Mouse (Mus musculus): ENCODE results near the gene Alg14.

Alg14 gene

GRCm38 (mm10) chr3:121370301-121370700, 78.7 kb downstream of the Alg14 start:
- DNase-seq = no peak

GRCm38 (mm10) chr3:121370830-121371526, 79.4 kb downstream of the Alg14 start:
- DNase-seq = no peak

- no peak for DNase-seq
Measured at GRCm38 (mm10) chr3:121371527-121372220, 80.1 kb downstream of the Alg14 start.

GRCm38 (mm10) chr3:121373897-121374441, 82.4 kb downstream of the Alg14 start:
- DNase-seq = no peak

GRCm38 (mm10) chr3:121375541-121376129, 84.1 kb downstream of the Alg14 start:
- no peak for DNase-seq

GRCm38 (mm10) chr3:121378708-121379612, 87.4 kb downstream of the Alg14 start:
- no peak for DNase-seq

GRCm38 (mm10) chr3:121379699-121380098, 88.1 kb downstream of the Alg14 start:
- no peak for DNase-seq

- DNase-seq = no peak
Measured at GRCm38 (mm10) chr3:121387471-121388009, 96.0 kb downstream of the Alg14 start.

GRCm38 (mm10) chr3:121389366-121389765, 97.8 kb downstream of the Alg14 start:
- DNase-seq = no peak

GRCm38 (mm10) chr3:121389860-121390530, 98.4 kb downstream of the Alg14 start:
- DNase-seq = no peak

- no peak for DNase-seq
Measured at GRCm38 (mm10) chr3:121390724-121391123, 99.2 kb downstream of the Alg14 start.

- DNase-seq = no peak
Measured at GRCm38 (mm10) chr3:121395588-121396295, 104.2 kb downstream of the Alg14 start.

GRCm38 (mm10) chr3:121396561-121396960, 105.0 kb downstream of the Alg14 start:
- DNase-seq = no peak

GRCm38 (mm10) chr3:121397007-121397406, 105.4 kb downstream of the Alg14 start:
- DNase-seq = no peak

- no peak for DNase-seq
Measured at GRCm38 (mm10) chr3:121401384-121401783, 109.8 kb downstream of the Alg14 start.

GRCm38 (mm10) chr3:121402096-121402495, 110.5 kb downstream of the Alg14 start:
- no peak for DNase-seq

- DNase-seq = no peak
Measured at GRCm38 (mm10) chr3:121403449-121403848, 111.9 kb downstream of the Alg14 start.

GRCm38 (mm10) chr3:121405101-121405500, 113.5 kb downstream of the Alg14 start:
- no peak for DNase-seq

GRCm38 (mm10) chr3:121407417-121407816, 115.8 kb downstream of the Alg14 start:
- DNase-seq = no peak

- no peak for DNase-seq
Measured at GRCm38 (mm10) chr3:121408386-121408785, 116.8 kb downstream of the Alg14 start.

- no peak for DNase-seq
Measured at GRCm38 (mm10) chr3:121411450-121411849, 119.9 kb downstream of the Alg14 start.

Measured in cerebellum, postnatal 36 days (tissue).